Mouse (Mus musculus): ENCODE measurements around the gene Tnfrsf19.

- TF ChIP-seq ZC3H11A (IDR thresholded peaks at IDR 0.05; ENCODE audit: borderline replicate concordance, low read depth, low read length) (no peak), CHD2 (IDR thresholded peaks at IDR 0.05; ENCODE audit: low read depth, low read length) (no peak), HCFC1 (IDR thresholded peaks at IDR 0.05; ENCODE audit: borderline replicate concordance, insufficient read depth, low read length) (no peak)
These were observed 75.3 kb downstream of the Tnfrsf19 start for GRCm38 (mm10) chr14:60970961-60971360.

All from ES-E14 (cell line).